Mouse (Mus musculus) forebrain, embryonic 14.5 days (tissue): ENCODE measurements around the gene Olfr301. TPM values are rescaled to one million over a fixed set of nuclear protein-coding genes. Genes with fewer than 3 reads are reported as not detected.

Experiments
- ATAC-seq: fragments of 200-750 bp; cut with Nextera tagmentation; 2 replicates; pipeline ENCODE4 v1.8.0; 2017; ENCODE audit warnings: mild to moderate bottlenecking, moderate library complexity
- DNase-seq: peaks from one replicate; pipeline ENCODE4 v3.0.0-alpha.2; 2015; ENCODE audit warnings: low spot score
- H3K27ac ChIP-seq: fragments of 300-500 bp; sonication (generic); 2 replicates; pipeline ENCODE4 v1.5.1; 2014; ENCODE audit warnings: low read depth, mild to moderate bottlenecking, control low read depth, low read length, moderate library complexity
- H3K27me3 ChIP-seq: fragments of 300-500 bp; sonication (generic); replicated peaks from 2 replicates; pipeline ENCODE4 v1.6.1; 2014; ENCODE audit warnings: low read length, control low read depth, mixed read lengths; ENCODE audit not compliant: control insufficient read depth, insufficient read depth
- H3K36me3 ChIP-seq: fragments of 300-500 bp; sonication (generic); 2 replicates; pipeline ENCODE4 v1.6.1; 2014; ENCODE audit warnings: low read length, control low read depth; ENCODE audit not compliant: control insufficient read depth, insufficient read depth
- H3K4me1 ChIP-seq: fragments of 300-500 bp; sonication (generic); 2 replicates; pipeline ENCODE4 v1.6.1; 2014; ENCODE audit warnings: antibody characterized with exemption, low read length, control low read depth; ENCODE audit not compliant: control insufficient read depth, insufficient read depth
- H3K4me2 ChIP-seq: fragments of 300-500 bp; sonication (generic); 2 replicates; pipeline ENCODE4 v1.6.1; 2014; ENCODE audit warnings: mild to moderate bottlenecking, control low read depth, low read length
- H3K4me3 ChIP-seq: fragments of 300-500 bp; sonication (generic); 2 replicates; pipeline ENCODE4 v1.5.1; 2014; ENCODE audit warnings: low read depth, low read length, control low read depth
- H3K9ac ChIP-seq: fragments of 300-500 bp; sonication (generic); 2 replicates; pipeline ENCODE4 v1.6.1; 2014; ENCODE audit warnings: mild to moderate bottlenecking, low read length, control low read depth, moderate library complexity
- H3K9me3 ChIP-seq: fragments of 300-500 bp; sonication (generic); replicated peaks from 2 replicates; pipeline ENCODE4 v1.6.1; 2016; ENCODE audit warnings: low read length, control low read depth, mixed read lengths; ENCODE audit not compliant: control insufficient read depth
- WGBS: fragments of 180-500 bp; shearing (Covaris S2); extraction: QIAGEN DNeasy Blood & Tissue Kit; methylation state at CpG from one replicate; pipeline ENCODE4 v1.1.7; 2014; 5-methylcytosine and 5-hydroxymethylcytosine counted together
- polyA plus RNA-seq: library from polyadenylated mRNA; unstranded; fragments of >200 nt; fragmentation: Nextera tagmentation; extraction: Ambion mirVana; gene quantifications from 2 replicates; pipeline ENCODE4 v1.2.1, GENCODE M21; 2014

Gene Olfr301
- polyA plus RNA-seq = not detected in 2 replicates

DNA sequence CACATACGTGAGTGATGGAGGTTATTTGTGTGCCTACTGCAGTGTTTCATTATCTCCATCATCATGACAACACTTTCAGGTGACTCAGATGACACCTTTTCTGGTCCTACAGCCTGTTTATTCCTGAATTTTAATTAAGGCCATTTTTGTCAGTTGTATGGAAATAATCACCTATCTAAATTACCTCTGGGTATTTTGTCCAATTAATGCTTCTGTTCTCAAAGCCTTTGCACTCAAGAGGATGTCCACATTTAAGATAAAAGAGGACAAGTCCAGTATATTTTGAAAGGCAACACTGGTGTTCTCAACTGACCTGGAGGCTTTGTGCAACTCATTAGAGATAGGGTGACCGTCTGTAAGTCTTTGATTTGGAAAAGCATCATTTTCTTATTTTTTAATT is at the start of gene Olfr301:
Gene Olfr301 (plus strand): TSS at position 301 of the 400 bp plus-strand sequence.
- no peak for DNase-seq
- H3K4me3 ChIP-seq = no peak within 1 kb of the TSS

GRCm38 (mm10) chr7:86366828-86367227 is 36.8 kb upstream of the Olfr301 start, which contains the start of gene Olfr305:
Gene Olfr305, minus strand, starts transcription at chr7:86366928.
- no peaks in the 10 kb centered on the region for H3K27me3 ChIP-seq
- H3K9me3 ChIP-seq = no peaks in the 10 kb centered on the region
- H3K27ac ChIP-seq = no peak within 1 kb of the TSS
- WGBS = 88% methylated on average over 1 of the region's 1 CpGs
- H3K4me3 ChIP-seq = no peak within 1 kb of the TSS
- no peaks in the 10 kb centered on the region for H3K4me1 ChIP-seq
- H3K9ac ChIP-seq = no peak within 1 kb of the TSS
- ATAC-seq (no peak), DNase-seq (no peak)
- no peak within 1 kb of the TSS for H3K4me2 ChIP-seq
- no peaks in the 10 kb centered on the region for H3K36me3 ChIP-seq

More for the DNA sequence above, at the start of gene Olfr301:
- no peaks in the 10 kb centered on the region for H3K9me3 ChIP-seq
- no peak for ATAC-seq
- H3K4me1 ChIP-seq = no peaks in the 10 kb centered on the region
- H3K4me2 ChIP-seq = no peak within 1 kb of the TSS
- no peak within 1 kb of the TSS for H3K27ac ChIP-seq
- no peaks in the 10 kb centered on the region for H3K27me3 ChIP-seq
- H3K36me3 ChIP-seq = no peaks in the 10 kb centered on the region
- H3K9ac ChIP-seq = no peak within 1 kb of the TSS
- WGBS = 84% methylated on average over 2 of the region's 2 CpGs

GRCm38 (mm10) chr7:86385769-86386168 is 17.9 kb upstream of the Olfr301 start:
- no peak overlapping the region for H3K27ac ChIP-seq
- no peak for DNase-seq
- H3K36me3 ChIP-seq = no peaks in the 10 kb centered on the region
- no peaks in the 10 kb centered on the region for H3K9me3 ChIP-seq
- H3K4me3 ChIP-seq = no peak overlapping the region
- H3K4me1 ChIP-seq = no peaks in the 10 kb centered on the region
- H3K9ac ChIP-seq = no peak overlapping the region
- 80% methylated on average over 3 of the region's 3 CpGs for WGBS
- H3K27me3 ChIP-seq = no peaks in the 10 kb centered on the region
- ATAC-seq = no peak
- H3K4me2 ChIP-seq = no peak overlapping the region

- 71% methylated on average over 1 of the region's 1 CpGs for WGBS
- H3K27ac ChIP-seq = no peak within 1 kb of the TSS
- H3K27me3 ChIP-seq = no peaks in the 10 kb centered on the region
- ATAC-seq = no peak
- no peak within 1 kb of the TSS for H3K9ac ChIP-seq
- DNase-seq = no peak
- no peaks in the 10 kb centered on the region for H3K36me3 ChIP-seq
- no peaks in the 10 kb centered on the region for H3K9me3 ChIP-seq
- no peak within 1 kb of the TSS for H3K4me3 ChIP-seq
- no peak within 1 kb of the TSS for H3K4me2 ChIP-seq
- no peaks in the 10 kb centered on the region for H3K4me1 ChIP-seq
These were observed 17.1 kb upstream of the Olfr301 start, which contains the start of gene Olfr304 for GRCm38 (mm10) chr7:86386558-86386957. Gene Olfr304, minus strand, starts transcription at chr7:86386658.

DNA sequence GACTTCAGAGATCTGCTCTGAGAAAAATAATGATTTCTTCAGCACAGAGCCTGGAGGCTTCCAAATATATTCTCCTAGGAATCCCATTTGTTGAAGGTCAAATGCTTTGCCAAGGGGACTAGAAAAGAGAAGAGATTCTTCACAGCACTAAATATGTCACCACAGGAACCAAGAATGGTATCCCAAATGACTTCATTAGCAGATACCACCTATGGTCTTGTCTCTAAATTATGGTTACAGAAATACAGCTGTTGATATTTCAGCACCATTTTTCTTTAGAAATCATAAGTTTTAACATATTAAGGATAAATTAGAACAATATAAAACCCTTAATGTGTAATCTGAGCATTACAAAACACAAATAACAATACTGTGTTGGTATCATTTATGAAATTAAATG is 6.0 kb upstream of the Olfr301 start, which contains the start of gene Olfr303:
Gene Olfr303 (minus strand): TSS at position 101 of the 400 bp plus-strand sequence.
- Histone ChIP-seq H3K4me3 (no peak within 1 kb of the TSS), H3K27me3 (no peaks in the 10 kb centered on the region), H3K36me3 (no peaks in the 10 kb centered on the region), H3K4me1 (no peaks in the 10 kb centered on the region), H3K9ac (no peak within 1 kb of the TSS), H3K9me3 (no peaks in the 10 kb centered on the region), H3K4me2 (no peak within 1 kb of the TSS), H3K27ac (no peak within 1 kb of the TSS)
- ATAC-seq (no peak), DNase-seq (no peak)

- H3K4me3 ChIP-seq = no peak within 1 kb of the TSS
- no peaks in the 10 kb centered on the region for H3K4me1 ChIP-seq
- H3K36me3 ChIP-seq = no peaks in the 10 kb centered on the region
- H3K9me3 ChIP-seq = no peaks in the 10 kb centered on the region
- WGBS = 73% methylated on average over 1 of the region's 1 CpGs
- ATAC-seq (no peak), DNase-seq (no peak)
- no peak within 1 kb of the TSS for H3K27ac ChIP-seq
- no peak within 1 kb of the TSS for H3K9ac ChIP-seq
- H3K27me3 ChIP-seq = no peaks in the 10 kb centered on the region
- H3K4me2 ChIP-seq = no peak within 1 kb of the TSS
These were observed 56.0 kb downstream of the Olfr301 start, which contains the start of gene Olfr299 for GRCm38 (mm10) chr7:86459621-86460020. Gene Olfr299, plus strand, starts transcription at chr7:86459921.

Other genes with a start within 250 kb of the Olfr301 start
- not detected in 2 replicates for gene Vmn2r75, start 232.1 kb upstream of the Olfr301 start, polyA plus RNA-seq
- not detected in 2 replicates for gene Vmn2r76, start 157.5 kb upstream of the Olfr301 start, polyA plus RNA-seq
- not detected in 2 replicates for gene Olfr310, start 126.7 kb upstream of the Olfr301 start, polyA plus RNA-seq
- not detected in 2 replicates for gene Olfr309, start 90.1 kb upstream of the Olfr301 start, polyA plus RNA-seq
- gene Olfr308, start 78.2 kb upstream of the Olfr301 start, polyA plus RNA-seq = not detected in 2 replicates
- gene Olfr307, start 66.3 kb upstream of the Olfr301 start, polyA plus RNA-seq = not detected in 2 replicates
- gene Olfr305, start 36.9 kb upstream of the Olfr301 start, polyA plus RNA-seq = not detected in 2 replicates
- gene Olfr304, start 17.2 kb upstream of the Olfr301 start, polyA plus RNA-seq = not detected in 2 replicates
- gene Olfr303, start 6.1 kb upstream of the Olfr301 start, polyA plus RNA-seq = not detected in 2 replicates
- not detected in 2 replicates for gene Olfr299, start 56.1 kb downstream of the Olfr301 start, polyA plus RNA-seq
- not detected in 2 replicates for gene Olfr298, start 88.6 kb downstream of the Olfr301 start, polyA plus RNA-seq
- not detected in 2 replicates for gene Olfr297, start 116.1 kb downstream of the Olfr301 start, polyA plus RNA-seq
- not detected in 2 replicates for gene Olfr295, start 180.0 kb downstream of the Olfr301 start, polyA plus RNA-seq
- not detected in 2 replicates for gene Olfr294, start 212.8 kb downstream of the Olfr301 start, polyA plus RNA-seq
- gene Olfr293, start 245.2 kb downstream of the Olfr301 start, polyA plus RNA-seq = not detected in 2 replicates